Comparison of ENCODE assay signal across 16 mouse cellular contexts in the genomic region with DNA sequence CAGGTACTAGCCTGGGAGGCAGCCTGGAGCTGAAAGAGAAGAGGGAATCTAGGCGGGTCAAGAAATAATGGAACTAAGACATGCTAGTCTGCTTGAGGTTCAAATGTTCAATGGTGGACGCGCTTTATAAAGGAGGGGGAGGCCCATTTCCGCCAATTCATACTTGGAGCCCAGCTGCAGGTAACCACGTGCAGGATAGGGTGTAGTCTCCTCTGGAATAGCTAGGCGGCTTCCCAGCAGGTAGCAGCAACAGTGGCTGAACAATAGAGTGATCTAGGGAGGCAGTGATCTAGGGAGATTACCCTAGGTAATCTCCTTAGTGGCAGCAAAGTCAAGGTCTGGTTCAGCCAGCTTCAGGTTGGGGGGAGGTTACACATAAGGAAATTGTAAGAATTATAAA.
DNase-seq lines count a peak whose midpoint lies in the region.
"Had no signal": no experiment of that assay in that cellular context is flagged by ENCODE, and none has a peak within 500 bp of the region (broad histone marks: within the 10 kb centered on the region; RNA-seq: fewer than 3 reads in every experiment).

No protein-coding gene starts in this region.

- peak; percentile 22 for DNase-seq in retina, postnatal 1 day
- DNase-seq in retina, embryonic 14.5 days (ENCODE audit: low spot score), result no peak
- DNase-seq in R1 (ENCODE audit: low read depth, low spot score) (peak; percentile 81), ZHBTc4 (ENCODE audit: low read depth, low spot score) (peak; percentile 77)
- DNase-seq in spleen, postnatal 36 days (ENCODE audit: low spot score in 2 of 2), result no peak
- no peak for DNase-seq in adrenal gland, adult 8-10 months
- DNase-seq: adrenal gland, adult 2 months; adrenal gland, postnatal 14 days; adrenal gland, postnatal 36 days; B cell, adult 2 months; cerebellum, adult 11-12 months; cerebellum, adult 2 months; cerebellum, adult 9-10 months; cerebellum, postnatal 10 days; cerebellum, postnatal 25 days; forebrain, postnatal 0 days had no signal

Comparison
In these comparisons a context has a peak if more than half of its experiments do, and no peak if none do; other contexts are left out.
1. DNase-seq: peak in retina, postnatal 1 day (single experiment), R1 (single experiment) and ZHBTc4 (single experiment); none in retina, embryonic 14.5 days (single experiment), spleen, postnatal 36 days (0 of 2) and adrenal gland, adult 8-10 months (single experiment).